Mouse (Mus musculus): ENCODE measurements around the gene Slc2a1.

DNA sequence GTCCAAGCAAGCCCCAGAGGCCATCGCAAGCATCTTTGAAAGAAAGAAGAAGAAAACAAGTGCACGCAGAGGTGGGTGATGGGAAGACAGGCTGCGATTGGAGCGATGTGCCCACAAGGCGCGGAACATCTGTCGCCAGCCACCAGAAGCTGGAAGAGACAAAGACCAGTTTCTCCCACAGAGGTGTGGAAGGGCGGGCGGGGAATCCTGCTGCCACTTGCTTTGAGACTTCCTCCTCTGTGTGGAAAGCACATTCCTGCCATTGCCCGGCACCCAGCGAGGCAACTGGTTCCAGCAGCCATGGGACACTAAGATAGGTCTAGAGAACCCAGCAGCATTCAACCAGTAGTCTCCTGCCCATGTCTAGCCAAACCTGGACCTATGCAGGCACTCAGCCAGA is 32.2 kb upstream of the Slc2a1 start:
- TF ChIP-seq CTCF (IDR thresholded peaks at IDR 0.05; ENCODE audit: low read depth) (no peak), EP300 (IDR thresholded peaks at IDR 0.05; ENCODE audit: low read depth) (no peak)

Measured in heart, postnatal 0 days (tissue).